ENCODE assay signal across 11 mouse cellular contexts in the genomic region with DNA sequence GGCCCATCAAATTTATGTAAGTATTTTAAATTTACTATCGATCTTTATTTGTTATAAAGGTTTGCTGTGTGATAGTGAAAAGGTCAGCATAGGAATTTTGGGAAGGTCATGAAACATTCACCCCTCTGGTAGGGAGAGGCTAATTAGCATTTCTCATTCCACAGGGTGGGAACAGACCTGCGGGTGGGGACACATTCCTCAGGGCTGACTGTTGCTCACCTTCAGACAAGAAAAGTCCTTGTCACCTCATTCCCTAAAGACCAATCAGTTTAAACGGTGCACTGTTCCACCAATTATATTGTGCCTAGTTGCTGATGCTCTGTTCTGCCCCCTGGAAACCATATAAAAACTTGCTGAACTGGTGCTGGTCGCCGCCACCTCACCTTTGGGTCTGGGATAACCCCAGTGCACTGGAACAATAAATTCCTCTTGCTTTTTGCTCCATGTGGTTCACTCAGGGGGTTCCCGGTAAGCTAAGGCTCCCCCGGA. TPM values are rescaled to one million over a fixed set of nuclear protein-coding genes. Genes with fewer than 3 reads are reported as not detected.
DNase-seq lines count a peak whose midpoint lies in the region; ATAC-seq and TF ChIP-seq lines count a peak whose summit lies in the region.
"Had no signal": no experiment of that assay in that cellular context is flagged by ENCODE, and none has a peak within 500 bp of the region (broad histone marks: within the 10 kb centered on the region; RNA-seq: fewer than 3 reads in every experiment).

A gene (plus strand): TSS at position 439 of the 489 bp plus-strand sequence.

- no peaks in the 10 kb centered on the region for H3K4me1 ChIP-seq in kidney, postnatal 0 days (replicated peaks; ENCODE audit: insufficient read depth, low read length)
- peaks cover 1% of the 10 kb centered on the region; the same call in 1 of the 2 replicates for H3K4me1 ChIP-seq in embryonic facial prominence, embryonic 13.5 days
- H3K4me1 ChIP-seq in limb, embryonic 13.5 days = peaks cover 13% of the 10 kb centered on the region
- H3K4me1 ChIP-seq: neural tube, embryonic 13.5 days had no signal

- WGBS in kidney, postnatal 0 days = 75% methylated on average over 7 of the region's 7 CpGs
- WGBS in embryonic facial prominence, embryonic 13.5 days = 73% methylated on average over 7 of the region's 7 CpGs
- 52% methylated on average over 7 of the region's 7 CpGs for WGBS in limb, embryonic 13.5 days

- no peak within 1 kb of the TSS for H3K4me3 ChIP-seq in kidney, postnatal 0 days (replicated peaks; ENCODE audit: low read depth, low read length)
- no peak within 1 kb of the TSS for H3K4me3 ChIP-seq in embryonic facial prominence, embryonic 13.5 days
- H3K4me3 ChIP-seq in limb, embryonic 13.5 days = no peak within 1 kb of the TSS
- H3K4me3 ChIP-seq: neural tube, embryonic 13.5 days had no signal

- H3K9ac ChIP-seq in kidney, postnatal 0 days (ENCODE audit: low read depth, low read length) = no peak within 1 kb of the TSS
- no peak within 1 kb of the TSS for H3K9ac ChIP-seq in embryonic facial prominence, embryonic 13.5 days
- H3K9ac ChIP-seq in limb, embryonic 13.5 days = no peak within 1 kb of the TSS
- H3K9ac ChIP-seq: neural tube, embryonic 13.5 days had no signal

- no peak for TF ChIP-seq CTCF in kidney, postnatal 0 days (IDR thresholded peaks at IDR 0.05; ENCODE audit: low read depth)

- no peak for ATAC-seq in kidney, postnatal 0 days (replicated peaks; ENCODE audit: low FRiP score, low read depth)
- no peak for ATAC-seq in embryonic facial prominence, embryonic 13.5 days (ENCODE audit: insufficient number of reproducible peaks, insufficient read depth, low FRiP score, low TSS enrichment, low read depth)
- ATAC-seq in limb, embryonic 13.5 days (ENCODE audit: low FRiP score, low read depth) = no peak

- no peaks in the 10 kb centered on the region for H3K27me3 ChIP-seq in kidney, postnatal 0 days (ENCODE audit: insufficient read depth, low read length)
- H3K27me3 ChIP-seq in embryonic facial prominence, embryonic 13.5 days = no peaks in the 10 kb centered on the region; the same call in 1 of the 2 replicates
- no peaks in the 10 kb centered on the region for H3K27me3 ChIP-seq in limb, embryonic 13.5 days
- H3K27me3 ChIP-seq: neural tube, embryonic 13.5 days had no signal

- no peaks in the 10 kb centered on the region for H3K36me3 ChIP-seq in kidney, postnatal 0 days (ENCODE audit: insufficient read depth, low read length)
- H3K36me3 ChIP-seq in embryonic facial prominence, embryonic 13.5 days = no peaks in the 10 kb centered on the region
- no peaks in the 10 kb centered on the region for H3K36me3 ChIP-seq in limb, embryonic 13.5 days
- H3K36me3 ChIP-seq: neural tube, embryonic 13.5 days had no signal

- H3K27ac ChIP-seq in kidney, postnatal 0 days = no peak within 1 kb of the TSS
- H3K27ac ChIP-seq in embryonic facial prominence, embryonic 13.5 days = no peak within 1 kb of the TSS
- H3K27ac ChIP-seq in limb, embryonic 13.5 days = no peak within 1 kb of the TSS
- H3K27ac ChIP-seq: macrophage; neural tube, embryonic 13.5 days had no signal

- no peaks in the 10 kb centered on the region for H3K9me3 ChIP-seq in kidney, postnatal 0 days (replicated peaks; ENCODE audit: low read length)
- H3K9me3 ChIP-seq in embryonic facial prominence, embryonic 13.5 days = no peaks in the 10 kb centered on the region
- H3K9me3 ChIP-seq in limb, embryonic 13.5 days = no peaks in the 10 kb centered on the region
- H3K9me3 ChIP-seq: neural tube, embryonic 13.5 days had no signal

- no peak within 1 kb of the TSS for H3K4me2 ChIP-seq in kidney, postnatal 0 days (ENCODE audit: low read length)
- H3K4me2 ChIP-seq in embryonic facial prominence, embryonic 13.5 days = no peak within 1 kb of the TSS
- no peak within 1 kb of the TSS for H3K4me2 ChIP-seq in limb, embryonic 13.5 days (replicated peaks)
- H3K4me2 ChIP-seq: neural tube, embryonic 13.5 days had no signal

- no peak for DNase-seq in kidney, postnatal 0 days (ENCODE audit: low spot score)
- DNase-seq in kidney, postnatal 36 days = no peak
- no peak for DNase-seq in adrenal gland, adult 8-10 months
- no peak for DNase-seq in thymus, postnatal 4 days
- no peak for DNase-seq in embryo, embryonic 10.5 days (ENCODE audit: low spot score)
- DNase-seq: gastrocnemius, postnatal 25 days; kidney, adult 11 months had no signal

RNA-seq across cellular contexts. Expression of the gene that starts here (rescaled TPM):
- 64.2 and 66.4 TPM in 2 replicates for polyA plus RNA-seq in kidney, postnatal 0 days (2015; fragmentation: Nextera tagmentation; extraction: Ambion mirVana)
- total RNA-seq in adrenal gland, adult 8-10 months (2022) = 10 to 100 TPM in 3 of 4 experiments, 1 to 10 TPM in 1; 8.4 to 42.9 (median 28.9) TPM
- 67.4 and 86.1 TPM in 2 replicates for polyA plus RNA-seq in embryonic facial prominence, embryonic 13.5 days (2015; fragmentation: Nextera tagmentation; extraction: Ambion mirVana)
- polyA plus RNA-seq in limb, embryonic 13.5 days (2015; fragmentation: Nextera tagmentation; extraction: Ambion mirVana) = 44.9 and 47.6 TPM in 2 replicates
- polyA plus RNA-seq: macrophage had no signal
